Mouse (Mus musculus): ENCODE data around the gene Jmjd6.
A peak's percentile ranks its signal among the peaks of the same experiment; 100 is the strongest.

Jmjd6 gene

GRCm38 (mm10) chr11:116808811-116809395, 34.3 kb downstream of the Jmjd6 start:
- no peak for DNase-seq (ENCODE audit: extremely low read depth, insufficient read length, low spot score)

DNA sequence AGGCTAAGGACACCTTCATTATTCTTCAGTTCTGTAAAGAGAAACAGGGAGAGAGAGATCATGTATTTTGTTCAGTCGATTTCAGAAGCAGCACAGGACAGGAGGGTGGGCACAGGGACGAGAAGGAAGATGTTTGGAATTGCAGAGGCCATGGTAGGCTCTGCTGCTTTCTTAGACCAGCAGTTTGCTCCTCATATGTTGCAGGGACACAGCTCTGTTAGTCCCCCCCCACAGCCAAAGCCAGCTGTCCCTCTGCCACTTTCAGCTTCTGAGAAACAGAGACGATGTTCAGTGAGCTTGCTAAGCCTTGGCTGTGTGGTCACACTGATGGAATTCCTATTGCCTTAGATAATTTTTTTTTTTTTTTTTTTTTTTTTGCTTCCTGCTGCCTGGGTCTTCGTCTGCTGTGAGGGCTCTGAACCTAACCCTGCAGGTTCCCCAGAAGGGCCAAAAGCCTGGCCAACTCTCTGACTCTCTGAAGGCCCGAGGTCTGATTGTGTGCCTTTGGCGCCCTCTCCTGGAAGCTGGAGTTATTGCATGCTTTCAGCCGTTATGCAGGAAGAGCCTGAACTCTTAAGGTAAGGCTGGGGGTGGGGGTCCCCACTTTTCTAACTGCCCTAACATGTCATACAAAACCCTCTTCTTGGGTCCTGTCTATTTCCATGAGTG, 35.2 kb downstream of the Jmjd6 start:
- peak; percentile 78 for DNase-seq (ENCODE audit: extremely low read depth, insufficient read length, low spot score)

GRCm38 (mm10) chr11:116807526-116807925, 35.7 kb downstream of the Jmjd6 start:
- DNase-seq (ENCODE audit: extremely low read depth, insufficient read length, low spot score) = peak; percentile 76

GRCm38 (mm10) chr11:116807116-116807515, 36.1 kb downstream of the Jmjd6 start:
- DNase-seq (ENCODE audit: extremely low read depth, insufficient read length, low spot score) = peak; percentile 70

GRCm38 (mm10) chr11:116806136-116807071, 36.8 kb downstream of the Jmjd6 start:
- peak; percentile 64 for DNase-seq (ENCODE audit: extremely low read depth, insufficient read length, low spot score)

- no peak for DNase-seq (ENCODE audit: extremely low read depth, insufficient read length, low spot score)
Observed at GRCm38 (mm10) chr11:116802709-116803108, 40.5 kb downstream of the Jmjd6 start.

GRCm38 (mm10) chr11:116801106-116801505, 42.1 kb downstream of the Jmjd6 start:
- DNase-seq (ENCODE audit: extremely low read depth, insufficient read length, low spot score) = no peak

DNA sequence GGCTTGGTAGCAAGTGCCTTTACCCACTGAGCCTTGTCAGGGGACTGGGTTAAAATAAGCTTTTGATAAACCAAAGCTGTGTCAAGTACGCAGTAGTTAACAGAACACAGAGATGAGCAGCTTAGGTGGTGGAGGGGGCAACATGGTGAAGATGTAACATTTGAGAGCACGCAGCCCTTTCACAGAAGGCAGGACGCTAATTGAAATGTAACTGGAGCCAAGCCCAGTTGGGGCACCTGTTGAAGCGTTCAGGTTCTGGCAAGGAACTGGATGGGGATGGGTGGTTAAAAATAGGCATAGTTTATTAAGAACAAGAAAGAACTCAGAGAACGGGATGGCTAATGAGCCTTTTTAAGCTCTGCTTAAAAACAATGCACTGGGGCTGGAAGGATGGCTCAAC, 43.9 kb downstream of the Jmjd6 start:
- DNase-seq (ENCODE audit: extremely low read depth, insufficient read length, low spot score) = no peak

Measured in 3134 (cell line).